Mouse (Mus musculus) lung, adult 2 months (tissue): ENCODE results near the gene Akr1b10. TPM values are rescaled to one million over a fixed set of nuclear protein-coding genes. Genes with fewer than 3 reads are reported as not detected.
"Not testable (repeated sequence)": the region's sequence is repeated elsewhere in the genome, so short reads cannot be mapped to it uniquely, and the experiment has no call there.

Source experiments
- DNase-seq: peaks from one replicate; pipeline ENCODE4 v3.0.0; 2022
- H3K4me1 ChIP-seq: fragments of 200-500 bp; 2 replicates; pipeline ENCODE4 v1.6.1; 2011; ENCODE audit warnings: low read length; ENCODE audit not compliant: control insufficient read depth, insufficient read depth
- H3K4me3 ChIP-seq: fragments of 200-500 bp; replicated peaks from 2 replicates; pipeline ENCODE3; 2011; ENCODE audit warnings: low read depth, mild to moderate bottlenecking, control low read depth, low read length; ENCODE audit errors: extremely low read depth
- CTCF ChIP-seq: fragments of 200-500 bp; IDR thresholded peaks from 2 replicates; pipeline ENCODE4 v1.5.1; 2011; ENCODE audit warnings: mild to moderate bottlenecking, low read length, control low read depth; ENCODE audit not compliant: insufficient read depth
- POLR2A ChIP-seq: fragments of 200-500 bp; IDR thresholded peaks from 2 replicates; pipeline ENCODE4 v1.6.1; 2011; ENCODE audit warnings: low read depth, mild to moderate bottlenecking, control low read depth, low read length, borderline replicate concordance; ENCODE audit errors: extremely low read depth
- WGBS: fragments of 180-500 bp; shearing (Covaris S2); methylation state at CpG from one replicate; pipeline ENCODE4 v1.1.7; 2018; 5-methylcytosine and 5-hydroxymethylcytosine counted together
- polyA plus RNA-seq: library from polyadenylated mRNA; depleted of rRNA; stranded (reverse); fragments of >200 nt; gene quantifications from 2 replicates; pipeline ENCODE4 v1.2.3, GENCODE M21; 2012; rRNA removed

Gene Akr1b10
- 13.7 and 21.2 TPM in 2 replicates for polyA plus RNA-seq

DNA sequence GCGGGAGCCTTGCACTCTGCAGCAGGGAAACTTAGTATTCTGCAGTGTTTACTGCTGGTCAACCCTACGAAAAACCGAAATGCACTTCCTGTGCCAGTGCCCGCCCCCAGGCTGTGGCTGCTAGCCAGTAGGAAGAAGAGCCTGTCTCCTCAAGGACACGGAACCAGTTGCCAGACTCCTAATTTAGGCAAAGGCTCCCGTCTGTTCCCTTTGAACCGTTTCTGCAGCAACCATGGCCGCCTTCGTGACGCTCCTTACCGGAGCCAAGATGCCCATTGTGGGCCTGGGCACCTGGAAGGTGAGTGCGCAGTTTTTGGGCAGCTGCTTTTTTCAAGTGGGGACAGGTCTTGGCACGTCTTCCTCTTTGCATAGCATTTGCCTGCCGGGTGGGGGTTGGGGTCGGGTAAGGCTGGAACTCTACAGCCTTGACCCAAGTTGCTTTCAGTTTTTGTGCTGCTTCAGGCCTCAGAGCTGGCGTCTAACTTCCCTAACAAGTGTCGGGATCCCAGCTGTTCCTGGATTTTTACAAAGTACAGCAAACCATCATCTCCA is at the start of gene Akr1b10:
TSS of gene Akr1b10 (plus strand) at position 109 of the 552 bp plus-strand sequence.
- peak; percentile 77 for DNase-seq
- Histone ChIP-seq H3K4me1 (no peaks in the 10 kb centered on the region), H3K4me3 (peak within 1 kb of the TSS; percentile 96)
- TF ChIP-seq CTCF (no peak), POLR2A (0 out of 2 replicates have a peak, but pooled peaks have one; percentile 29)
- WGBS = under 1% methylated on average over 17 of the region's 17 CpGs

DNA sequence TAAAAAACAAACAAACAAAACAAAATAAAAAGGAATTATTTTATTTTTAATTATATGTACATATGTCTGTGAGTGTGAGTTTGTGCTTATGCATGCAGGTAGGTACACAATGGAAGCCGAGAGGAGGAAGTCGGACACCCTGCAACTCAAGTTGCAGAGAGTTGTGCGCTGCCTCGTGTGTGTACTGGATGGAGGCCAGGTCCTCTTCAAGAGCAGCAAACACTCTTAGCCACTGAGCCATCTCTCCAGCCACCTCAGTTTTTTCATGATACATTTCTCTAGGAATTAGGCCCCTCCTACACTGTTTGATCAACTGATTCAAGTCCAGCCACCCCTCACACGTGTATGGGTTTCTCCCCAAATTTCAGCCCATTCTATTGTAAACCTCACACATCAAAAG is 49.3 kb upstream of the Akr1b10 start:
- 42% methylated on average over 5 of the region's 5 CpGs for whole genome bisulfite sequencing
- H3K4me3 ChIP-seq = no peak overlapping the region
- TF ChIP-seq CTCF (no peak), POLR2A (no peak)
- 0 out of 2 replicates have a peak, but pooled peaks cover 2% of the 10 kb centered on the region for H3K4me1 ChIP-seq
- peak; percentile 34 for DNase-seq

DNA sequence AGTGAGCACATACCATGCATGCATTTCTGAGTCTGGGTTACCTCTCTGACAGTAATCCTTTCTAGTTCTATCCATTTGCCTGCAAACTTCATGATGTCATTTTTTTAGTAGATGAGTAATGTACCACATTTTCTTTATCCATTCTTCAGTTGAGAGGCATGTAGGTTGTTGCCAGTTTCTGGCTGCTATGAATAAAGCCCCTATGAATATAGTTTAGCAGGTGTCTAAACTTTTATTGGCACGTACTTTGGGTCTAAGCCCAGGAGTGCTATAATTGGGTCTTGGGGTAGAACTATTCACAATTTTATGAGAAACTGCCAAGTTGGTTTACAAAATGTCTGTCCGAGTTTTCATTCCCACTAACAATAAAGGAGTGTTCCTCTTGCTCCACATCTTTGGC is 46.2 kb upstream of the Akr1b10 start:
- no peak for DNase-seq
- H3K4me1 ChIP-seq = 0 out of 2 replicates have a peak, but pooled peaks cover 2% of the 10 kb centered on the region
- TF ChIP-seq CTCF (no peak), POLR2A (no peak)
- 81% methylated on average over 2 of the region's 2 CpGs for WGBS
- H3K4me3 ChIP-seq = no peak overlapping the region

DNA sequence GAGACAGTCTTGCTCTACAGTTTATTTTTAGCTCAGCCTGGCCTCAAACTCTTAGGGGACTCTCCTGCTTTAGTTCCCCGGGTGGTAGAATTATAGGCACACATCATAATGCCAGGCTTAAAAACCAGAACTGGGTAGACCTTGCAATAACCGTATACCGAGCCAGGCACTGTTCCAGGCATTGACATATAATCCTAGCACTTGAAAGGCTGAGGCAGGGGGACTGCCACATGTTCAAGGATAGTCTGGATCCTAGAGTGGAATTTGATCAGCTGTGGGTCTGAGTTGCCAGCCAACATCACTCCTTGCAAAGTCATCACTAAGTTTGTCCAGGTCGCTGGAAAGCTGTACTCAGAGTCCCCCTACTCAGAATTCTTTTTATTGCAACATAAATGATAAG is 42.0 kb upstream of the Akr1b10 start:
- DNase-seq = no peak
- 74% methylated on average over 4 of the region's 4 CpGs for WGBS
- Histone ChIP-seq H3K4me3 (no peak overlapping the region), H3K4me1 (no peaks in the 10 kb centered on the region)
- TF ChIP-seq POLR2A (no peak), CTCF (no peak)

DNA sequence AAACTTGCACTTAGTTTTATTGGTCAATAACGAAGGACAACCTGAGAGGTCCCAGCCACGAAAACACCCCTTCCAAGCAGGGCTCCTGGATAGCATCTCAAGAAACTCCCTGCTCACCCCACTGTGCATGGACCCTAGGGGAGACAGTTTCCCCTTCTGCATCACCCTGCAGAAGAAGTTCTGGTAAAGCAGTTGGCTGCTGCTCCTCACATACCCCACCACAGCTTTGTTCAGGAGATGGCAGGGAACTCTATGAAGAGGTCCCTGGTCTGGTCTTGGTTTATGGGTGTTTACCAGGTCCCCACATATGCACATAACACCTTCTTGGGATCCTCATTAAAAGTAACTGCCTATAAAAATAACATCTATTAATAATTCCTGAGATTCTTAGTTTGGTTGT is 41.5 kb upstream of the Akr1b10 start:
- H3K4me3 ChIP-seq = no peak overlapping the region
- WGBS = 80% methylated on average over 2 of the region's 2 CpGs
- H3K4me1 ChIP-seq = no peaks in the 10 kb centered on the region
- TF ChIP-seq POLR2A (no peak), CTCF (no peak)
- no peak for DNase-seq

DNA sequence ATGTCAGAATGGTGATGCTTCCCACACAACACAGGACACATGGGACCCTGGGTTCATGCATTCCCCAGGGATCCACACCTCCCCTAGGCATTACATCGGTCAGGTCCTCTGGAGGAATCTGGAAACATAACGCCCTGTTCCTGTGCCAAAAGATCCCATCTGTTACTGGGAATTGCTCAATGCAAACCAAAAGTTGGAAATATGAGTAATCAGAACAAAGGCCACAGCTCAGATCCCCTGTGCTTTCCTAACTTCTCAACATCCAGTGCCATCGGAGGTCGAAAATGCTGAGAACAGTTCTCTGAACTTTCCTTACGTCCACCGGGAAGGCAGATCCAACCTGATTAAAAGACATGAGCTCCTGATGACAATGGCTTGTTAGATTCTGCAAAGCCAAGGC is 40.6 kb upstream of the Akr1b10 start:
- no peak overlapping the region for H3K4me3 ChIP-seq
- WGBS = 71% methylated on average over 6 of the region's 6 CpGs
- no peak for TF ChIP-seq POLR2A
- TF ChIP-seq CTCF = no peak
- DNase-seq = no peak
- H3K4me1 ChIP-seq = no peaks in the 10 kb centered on the region

DNA sequence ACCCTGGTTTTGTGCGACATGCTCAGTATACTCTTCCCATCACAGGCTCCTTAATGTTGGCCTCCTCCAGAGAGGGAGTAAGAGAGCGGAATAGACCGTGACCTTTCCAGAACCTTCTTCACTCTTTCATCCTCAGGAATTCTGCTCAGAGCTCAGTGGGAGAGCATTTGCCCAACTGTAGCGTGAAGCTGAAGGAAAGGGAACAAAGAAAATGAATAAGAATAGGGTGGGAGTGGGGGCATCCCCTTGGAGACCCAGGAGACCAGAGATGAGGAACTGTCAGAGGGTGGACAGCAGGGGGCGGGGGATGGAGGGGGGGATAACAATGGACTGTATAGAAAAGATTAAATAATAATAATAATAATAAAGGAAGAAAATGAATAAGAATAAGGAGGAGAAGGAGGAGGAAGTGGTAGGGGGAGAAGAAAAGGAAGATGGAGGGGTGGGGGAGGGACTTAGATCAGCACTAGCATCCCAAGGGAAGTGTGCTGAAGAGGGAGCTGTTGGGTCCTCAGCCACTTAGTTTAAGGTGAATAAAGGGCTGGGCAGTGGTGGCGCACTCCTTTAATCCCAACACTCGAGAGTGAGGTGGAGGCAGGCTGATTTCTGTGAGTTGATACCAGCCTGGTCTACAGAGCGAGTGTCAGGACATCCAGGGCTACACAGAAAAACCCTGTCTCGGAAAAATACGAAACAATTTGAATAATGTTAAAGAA is 39.7 kb upstream of the Akr1b10 start:
- TF ChIP-seq CTCF (no peak), POLR2A (no peak)
- 70% methylated on average over 10 of the region's 10 CpGs for WGBS
- no peak overlapping the region for H3K4me3 ChIP-seq
- DNase-seq = no peak
- no peaks in the 10 kb centered on the region for H3K4me1 ChIP-seq

DNA sequence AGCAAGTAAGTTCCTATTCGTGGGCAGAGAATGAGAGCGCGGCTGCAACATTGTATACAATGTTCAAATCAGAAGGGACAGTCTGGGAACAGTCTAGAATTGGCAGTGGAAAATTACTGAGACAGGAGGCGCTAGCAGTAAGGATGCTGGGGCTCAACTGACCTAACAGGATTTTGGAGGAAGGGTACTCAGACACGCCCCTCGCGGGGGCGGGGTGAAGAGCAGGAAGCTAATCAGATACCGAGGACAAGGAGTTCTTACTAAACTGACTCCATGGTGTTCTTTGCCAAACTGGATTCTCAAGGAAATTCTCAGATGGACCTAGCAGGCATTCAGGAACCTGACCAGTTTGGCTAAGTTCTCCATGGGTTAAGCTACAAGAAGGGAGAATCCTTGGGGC is 39.1 kb upstream of the Akr1b10 start:
- H3K4me1 ChIP-seq = no peaks in the 10 kb centered on the region
- no peak overlapping the region for H3K4me3 ChIP-seq
- 29% methylated on average over 9 of the region's 9 CpGs for WGBS
- DNase-seq = peak; percentile 27
- TF ChIP-seq CTCF = no peak
- no peak for TF ChIP-seq POLR2A

DNA sequence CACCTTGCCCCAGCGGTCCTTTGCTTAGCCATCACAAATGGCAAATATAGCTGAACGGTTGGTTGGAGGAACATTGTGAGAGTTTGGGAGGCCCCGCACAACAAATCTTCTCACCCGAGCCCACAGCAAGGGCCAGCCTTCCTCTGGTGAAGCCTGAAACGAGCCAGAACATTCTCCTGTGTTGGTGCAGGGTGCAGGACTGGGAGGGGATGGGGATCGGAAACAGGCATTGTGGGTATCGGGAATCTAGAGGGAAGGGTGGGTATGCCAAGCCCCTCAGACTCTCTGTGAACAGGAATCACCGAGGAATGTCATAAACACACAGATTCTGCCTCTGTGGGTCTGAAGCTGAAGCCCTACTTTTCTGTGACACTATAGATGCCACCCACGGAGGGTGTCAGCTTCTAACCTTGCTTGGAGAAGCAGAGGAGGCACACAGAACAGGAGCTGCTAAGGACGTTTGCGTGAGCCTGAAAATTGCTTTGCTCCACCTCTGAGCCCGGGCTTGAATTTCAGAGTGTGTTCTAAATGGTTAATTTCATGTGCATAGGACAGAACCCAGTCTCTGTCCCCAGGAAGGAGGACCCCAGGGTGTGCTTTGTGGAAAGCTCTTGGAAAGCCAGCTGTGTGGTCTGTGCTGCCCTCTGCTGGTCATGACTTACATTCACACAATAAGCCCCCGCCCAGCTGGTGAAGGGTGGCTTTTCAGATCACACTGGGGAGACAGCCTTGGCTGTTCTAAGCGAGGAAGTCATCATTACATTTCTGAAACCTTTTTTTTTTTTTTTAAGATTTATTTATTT is 37.7 kb upstream of the Akr1b10 start:
- TF ChIP-seq CTCF (peak; percentile 96), POLR2A (no peak)
- WGBS = 53% methylated on average over 14 of the region's 14 CpGs
- Histone ChIP-seq H3K4me3 (no peak overlapping the region), H3K4me1 (no peaks in the 10 kb centered on the region)
- peak; percentile 72 for DNase-seq

DNA sequence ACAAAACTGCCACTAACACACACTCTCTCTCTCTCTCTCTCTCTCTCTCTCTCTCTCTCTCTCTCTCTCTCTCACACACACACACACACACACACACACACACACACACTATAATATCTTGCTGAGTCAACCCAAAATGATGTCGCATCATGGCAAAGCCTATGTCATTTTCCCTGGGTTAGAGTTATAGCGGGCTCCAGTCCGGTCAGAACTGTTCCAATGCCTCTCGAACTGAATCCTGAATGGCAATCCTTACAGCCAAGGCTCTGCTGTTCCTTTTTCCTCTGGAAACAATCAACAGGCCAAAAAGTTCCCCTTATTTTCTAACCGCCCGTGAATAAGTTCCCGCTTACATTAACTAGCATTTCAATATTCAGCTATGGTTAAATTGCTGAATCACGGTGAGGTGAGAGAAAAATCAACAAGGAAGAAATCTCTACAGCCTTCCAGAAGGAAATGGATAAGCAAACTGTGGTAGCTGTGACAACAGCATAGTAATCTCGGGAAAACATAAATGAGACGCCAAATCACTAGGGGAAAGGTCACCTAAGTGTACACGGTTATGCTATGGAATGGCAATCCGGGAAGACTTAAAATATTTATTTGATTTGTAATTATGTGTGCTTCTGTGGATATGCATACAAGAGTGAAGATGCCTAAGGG is 33.9 kb upstream of the Akr1b10 start:
- Histone ChIP-seq H3K4me1 (peaks cover 3% of the 10 kb centered on the region; the same call in 1 of the 2 replicates), H3K4me3 (no peak overlapping the region)
- no peak for TF ChIP-seq CTCF
- TF ChIP-seq POLR2A = no peak
- no peak for DNase-seq
- 64% methylated on average over 12 of the region's 12 CpGs for WGBS

DNA sequence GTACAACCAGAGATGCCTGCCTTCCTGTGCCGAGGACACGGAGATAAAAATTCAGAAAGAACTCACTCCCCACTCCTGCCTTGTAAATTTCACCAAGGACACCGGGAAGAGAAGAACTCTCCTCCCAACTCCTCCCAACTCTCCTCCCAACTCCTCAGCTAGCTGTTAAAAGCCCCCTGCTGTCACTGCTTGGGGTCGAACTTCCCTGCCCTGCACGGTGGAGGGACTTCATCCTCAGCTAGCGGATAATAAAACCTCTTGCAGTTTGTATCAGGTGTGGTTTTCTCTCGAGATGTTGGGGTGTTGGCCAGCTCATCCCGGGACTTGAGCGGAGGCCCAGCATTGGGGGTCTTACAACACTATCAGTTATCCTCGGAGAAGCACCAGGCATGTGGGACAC is 32.5 kb upstream of the Akr1b10 start:
- DNase-seq, H3K4me3 ChIP-seq, H3K4me1 ChIP-seq: not testable (repeated sequence)
- 50% methylated on average over 10 of the region's 10 CpGs for WGBS
